Mouse (Mus musculus) small intestine, adult 2 months (tissue): ENCODE measurements around the gene Hs1bp3.

Source experiments
- CTCF ChIP-seq: fragments of 200-500 bp; IDR thresholded peaks from 2 replicates; pipeline ENCODE4 v1.5.1; 2012; ENCODE audit warnings: low read depth, mild to moderate bottlenecking, control low read depth, inconsistent platforms, low read length, moderate library complexity, mixed read lengths; ENCODE audit not compliant: insufficient replicate concordance, insufficient read length; ENCODE audit errors: extremely low read depth
- POLR2A ChIP-seq: fragments of 200-500 bp; IDR thresholded peaks from 2 replicates; pipeline ENCODE4 v1.6.1; 2012; ENCODE audit warnings: low read depth, mild to moderate bottlenecking, control low read depth, inconsistent platforms, low read length, moderate library complexity

- no peak for TF ChIP-seq CTCF
- no peak for TF ChIP-seq POLR2A
Measured at GRCm38 (mm10) chr12:8324086-8324485, 10.9 kb downstream of the Hs1bp3 start.
